Mouse (Mus musculus): Measurements from ENCODE around the gene Cntrob.

The Cntrob gene

GRCm38 (mm10) chr11:69298231-69298630 is 25.3 kb downstream of the Cntrob start:
- DNase-seq (ENCODE audit: low spot score): no peak

GRCm38 (mm10) chr11:69297799-69298198 is 25.8 kb downstream of the Cntrob start:
- DNase-seq (ENCODE audit: low spot score): no peak

GRCm38 (mm10) chr11:69295286-69295685 is 28.3 kb downstream of the Cntrob start:
- DNase-seq (ENCODE audit: low spot score): no peak

- DNase-seq (ENCODE audit: low spot score): no peak
Measured at GRCm38 (mm10) chr11:69291111-69291510, 32.5 kb downstream of the Cntrob start.

DNA sequence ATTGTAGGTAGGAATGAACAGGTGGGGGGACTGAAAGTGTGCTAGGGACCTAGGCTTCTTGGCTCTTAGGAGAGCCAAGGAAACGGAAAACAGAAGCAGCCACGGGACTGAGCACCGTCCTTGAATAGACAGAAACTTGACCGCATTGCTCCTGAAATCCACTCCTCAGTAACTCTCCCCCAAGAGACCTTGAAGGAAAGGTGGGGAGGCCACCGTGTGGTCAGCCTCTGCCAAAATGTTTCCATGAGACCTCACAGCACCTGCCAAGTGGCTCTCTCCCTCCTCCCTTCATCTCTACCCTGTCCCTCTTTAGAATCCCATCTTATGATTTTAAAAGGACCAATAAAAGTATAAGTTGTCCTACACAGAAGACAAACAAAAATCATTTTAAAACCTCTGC is 46.3 kb downstream of the Cntrob start:
- DNase-seq (ENCODE audit: low spot score): no peak

- no peak for DNase-seq (ENCODE audit: low spot score)
Measured at GRCm38 (mm10) chr11:69276081-69276480, 47.5 kb downstream of the Cntrob start.

DNA sequence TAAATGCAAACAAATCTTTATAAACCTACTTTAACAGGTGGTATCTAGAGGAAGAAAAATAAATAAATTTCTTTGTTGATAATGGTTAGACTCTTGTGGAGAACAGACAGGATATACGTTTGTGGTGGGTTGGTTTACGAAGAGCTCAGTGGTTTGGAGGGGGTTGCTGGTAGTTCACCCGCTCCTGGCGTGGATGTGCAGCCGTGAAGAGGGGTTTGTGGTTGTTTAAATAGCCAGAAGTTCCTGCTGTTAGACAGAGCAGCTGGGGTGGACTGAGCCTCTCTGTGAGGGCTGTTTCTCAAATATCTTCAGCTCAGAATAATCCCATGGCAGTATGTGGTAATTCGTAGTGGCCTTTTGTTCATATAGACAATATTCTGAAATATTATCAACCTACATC is 47.9 kb downstream of the Cntrob start:
- DNase-seq (ENCODE audit: low spot score): no peak

DNA sequence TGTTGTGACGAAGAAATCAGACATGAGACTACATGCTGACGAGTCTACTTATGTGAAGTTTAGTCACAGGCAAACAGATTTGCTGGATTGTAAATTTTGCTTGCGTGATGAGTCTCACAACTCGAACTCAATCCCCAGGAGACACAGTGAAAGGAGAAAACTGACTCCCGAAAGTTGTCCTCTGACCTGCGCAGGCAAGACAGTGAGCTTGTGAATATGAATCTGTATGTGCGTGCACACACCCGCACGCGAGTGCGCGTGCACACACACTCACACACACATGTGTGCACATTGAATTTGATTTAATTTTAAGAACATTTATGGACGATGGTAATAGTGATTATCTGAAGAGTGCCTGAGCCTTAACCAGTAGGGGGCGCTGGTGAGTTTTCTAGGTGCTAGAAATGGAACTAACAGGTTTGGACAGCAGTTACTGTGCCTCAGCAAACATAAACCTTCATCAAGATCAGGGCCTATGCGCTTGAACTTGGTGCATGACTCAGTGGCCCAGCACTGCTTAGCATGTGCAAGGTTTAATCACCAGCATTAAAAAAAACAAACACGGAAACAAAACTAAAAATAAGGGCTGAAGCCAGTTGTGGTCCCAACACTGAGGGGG is 51.3 kb downstream of the Cntrob start:
- DNase-seq (ENCODE audit: low spot score): peak; percentile 75

GRCm38 (mm10) chr11:69269575-69269974 is 54.0 kb downstream of the Cntrob start:
- DNase-seq (ENCODE audit: low spot score): peak; percentile 68

GRCm38 (mm10) chr11:69268100-69268499 is 55.5 kb downstream of the Cntrob start:
- no peak for DNase-seq (ENCODE audit: low spot score)

DNA sequence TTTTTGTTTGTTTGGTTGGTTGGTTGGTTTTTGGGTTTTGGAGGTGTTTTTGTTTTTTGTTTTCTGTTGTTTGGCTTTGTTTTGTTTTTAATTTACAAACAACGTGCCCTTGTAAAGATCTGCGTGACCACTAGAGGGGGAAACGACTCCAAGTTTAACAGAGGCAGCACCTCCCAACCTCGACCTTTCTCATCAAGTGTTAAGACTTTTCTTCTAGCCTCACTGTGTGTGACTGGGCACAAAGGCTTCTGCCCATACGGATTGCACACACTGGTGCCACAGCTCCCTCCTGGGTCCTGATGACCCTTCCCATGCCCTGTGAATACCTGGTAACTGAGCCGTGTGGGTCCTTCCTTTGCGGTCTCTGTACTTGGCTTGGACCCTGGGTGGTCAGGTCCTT is 56.2 kb downstream of the Cntrob start:
- DNase-seq (ENCODE audit: low spot score): no peak

DNA sequence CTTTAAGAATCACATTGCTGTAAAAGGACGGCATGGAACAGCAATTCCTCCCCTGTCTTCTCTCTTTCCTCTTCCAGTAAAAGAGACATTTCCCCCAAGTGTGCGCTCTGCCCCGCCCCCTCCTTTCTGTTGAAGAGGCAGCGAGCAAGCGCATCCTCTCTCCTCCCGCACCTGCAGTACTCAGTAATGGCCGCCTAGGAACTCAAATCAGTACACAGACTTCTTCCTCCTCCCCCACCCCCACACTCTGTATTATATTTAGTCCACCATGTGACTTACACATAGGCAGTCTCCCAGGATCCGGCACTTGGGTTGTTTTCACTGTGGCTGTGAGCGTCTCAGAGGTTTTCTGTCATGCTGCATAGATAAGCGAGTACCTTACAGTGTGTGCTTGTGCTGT is 57.3 kb downstream of the Cntrob start:
- no peak for DNase-seq (ENCODE audit: low spot score)

GRCm38 (mm10) chr11:69265410-69265809 is 58.2 kb downstream of the Cntrob start:
- no peak for DNase-seq (ENCODE audit: low spot score)

DNA sequence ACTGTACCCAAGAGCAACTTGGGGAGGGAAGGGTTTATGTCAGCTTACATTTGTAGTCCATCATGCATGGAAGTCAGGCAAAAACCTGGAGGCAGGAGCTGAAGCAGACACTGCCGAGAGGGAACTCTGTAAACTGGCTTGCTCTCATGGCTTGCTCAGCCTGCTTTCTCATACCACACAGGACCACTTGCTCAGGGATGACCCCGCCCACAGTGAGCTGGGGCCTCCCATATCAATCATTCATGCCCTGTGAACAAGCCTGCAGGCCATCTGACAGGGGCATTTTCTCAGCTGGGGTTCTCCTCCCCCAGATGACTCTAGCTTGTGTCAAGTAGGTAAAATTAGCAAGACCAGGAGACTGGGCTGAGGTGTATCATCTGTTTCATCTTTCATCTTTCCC is 59.3 kb downstream of the Cntrob start:
- no peak for DNase-seq (ENCODE audit: low spot score)

DNA sequence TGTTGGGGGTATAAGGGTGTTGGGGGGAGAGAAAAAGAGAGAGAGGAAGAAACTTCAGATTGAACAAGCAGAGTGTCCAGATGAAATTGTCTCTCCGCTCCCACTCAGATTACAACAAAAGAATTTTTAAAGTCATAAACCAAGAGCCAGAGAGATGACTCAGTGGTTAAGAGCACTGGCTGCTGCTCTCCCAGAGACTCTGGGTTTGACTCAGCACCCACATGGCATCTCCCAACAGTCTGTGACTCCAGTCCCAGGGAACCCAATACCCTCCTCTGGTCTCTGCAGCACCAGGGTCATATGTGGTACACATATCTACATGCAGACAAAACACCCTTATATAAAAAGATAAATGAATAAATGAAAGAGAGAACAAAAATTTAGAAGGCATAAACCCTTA is 63.5 kb downstream of the Cntrob start:
- DNase-seq (ENCODE audit: low spot score): no peak

DNA sequence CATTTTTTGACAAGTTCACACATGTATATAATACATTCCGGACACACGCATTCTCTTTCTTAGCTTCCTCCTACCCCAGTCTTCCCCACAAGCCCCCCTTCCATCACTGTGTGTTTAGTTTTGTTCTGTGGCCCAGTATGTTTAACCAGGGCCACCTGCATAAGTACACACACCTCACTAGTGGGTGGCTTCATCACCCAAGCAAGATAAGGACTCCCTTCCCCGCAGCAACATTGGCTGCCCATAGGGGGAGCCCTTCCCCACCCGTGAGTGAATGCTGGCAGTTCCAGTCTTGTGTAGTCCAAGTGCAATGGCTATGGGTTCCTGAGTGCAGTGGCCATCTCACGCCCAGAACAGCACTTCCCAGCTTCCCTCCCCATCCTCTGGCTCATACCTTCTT is 65.3 kb downstream of the Cntrob start:
- DNase-seq (ENCODE audit: low spot score): no peak

- peak; percentile 42 for DNase-seq (ENCODE audit: low spot score)
Measured at GRCm38 (mm10) chr11:69257807-69258206, 65.8 kb downstream of the Cntrob start.

DNA sequence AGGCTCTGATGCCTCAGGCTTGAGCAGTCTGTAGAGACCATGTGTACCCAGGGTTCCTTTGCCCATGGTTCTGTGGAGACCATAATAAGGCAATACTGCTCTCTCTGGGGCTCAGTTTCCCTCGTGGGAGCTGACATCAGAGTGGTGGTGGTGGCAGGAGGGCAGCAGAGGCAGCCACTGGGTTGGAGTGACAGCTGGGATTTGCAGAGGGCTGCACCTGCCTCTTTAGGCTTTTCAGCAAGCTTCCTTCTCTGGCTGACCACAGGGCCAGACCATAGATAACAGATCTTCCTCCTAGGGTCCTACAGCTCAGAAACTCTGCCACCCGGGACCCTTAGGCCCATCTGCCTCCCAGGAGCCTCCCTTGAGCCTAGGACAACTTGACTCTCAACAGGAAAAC is 66.5 kb downstream of the Cntrob start:
- DNase-seq (ENCODE audit: low spot score): no peak

GRCm38 (mm10) chr11:69254808-69255207 is 68.8 kb downstream of the Cntrob start:
- no peak for DNase-seq (ENCODE audit: low spot score)

GRCm38 (mm10) chr11:69253131-69253530 is 70.4 kb downstream of the Cntrob start:
- no peak for DNase-seq (ENCODE audit: low spot score)

DNA sequence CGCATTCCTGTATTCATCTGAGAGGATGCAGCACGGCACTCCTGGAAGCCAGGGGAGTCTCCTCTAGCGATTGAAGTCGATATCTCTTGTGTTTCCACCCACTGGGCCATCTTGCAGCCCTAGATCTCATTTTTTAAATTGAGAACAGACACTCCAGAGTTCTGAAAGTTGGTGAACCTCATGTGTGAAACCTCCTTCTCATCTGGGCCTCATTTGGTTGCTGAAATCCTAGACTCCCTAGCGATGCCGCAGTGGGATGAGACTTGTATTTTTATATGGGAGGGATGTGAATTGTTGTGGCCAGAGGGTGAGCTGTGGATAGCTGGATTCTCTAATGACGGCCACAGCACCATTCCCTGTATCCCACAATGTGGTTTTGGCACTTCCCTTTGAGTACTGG is 71.6 kb downstream of the Cntrob start:
- DNase-seq (ENCODE audit: low spot score): no peak

- DNase-seq (ENCODE audit: low spot score): no peak
Measured at GRCm38 (mm10) chr11:69251135-69251842, 72.3 kb downstream of the Cntrob start.

GRCm38 (mm10) chr11:69250106-69250505 is 73.5 kb downstream of the Cntrob start:
- DNase-seq (ENCODE audit: low spot score): no peak

Data from ovary, postnatal 14 days (tissue).